Mouse (Mus musculus) urinary bladder, postnatal 10 days (tissue): Measurements from ENCODE around the gene Mip.
"Not testable (repeated sequence)": the region's sequence is repeated elsewhere in the genome, so short reads cannot be mapped to it uniquely, and the experiment has no call there.

ENCODE experiments used
- DNase-seq: peaks from one replicate; pipeline ENCODE4 v3.0.0; 2022; ENCODE audit warnings: low spot score

The Mip gene

DNA sequence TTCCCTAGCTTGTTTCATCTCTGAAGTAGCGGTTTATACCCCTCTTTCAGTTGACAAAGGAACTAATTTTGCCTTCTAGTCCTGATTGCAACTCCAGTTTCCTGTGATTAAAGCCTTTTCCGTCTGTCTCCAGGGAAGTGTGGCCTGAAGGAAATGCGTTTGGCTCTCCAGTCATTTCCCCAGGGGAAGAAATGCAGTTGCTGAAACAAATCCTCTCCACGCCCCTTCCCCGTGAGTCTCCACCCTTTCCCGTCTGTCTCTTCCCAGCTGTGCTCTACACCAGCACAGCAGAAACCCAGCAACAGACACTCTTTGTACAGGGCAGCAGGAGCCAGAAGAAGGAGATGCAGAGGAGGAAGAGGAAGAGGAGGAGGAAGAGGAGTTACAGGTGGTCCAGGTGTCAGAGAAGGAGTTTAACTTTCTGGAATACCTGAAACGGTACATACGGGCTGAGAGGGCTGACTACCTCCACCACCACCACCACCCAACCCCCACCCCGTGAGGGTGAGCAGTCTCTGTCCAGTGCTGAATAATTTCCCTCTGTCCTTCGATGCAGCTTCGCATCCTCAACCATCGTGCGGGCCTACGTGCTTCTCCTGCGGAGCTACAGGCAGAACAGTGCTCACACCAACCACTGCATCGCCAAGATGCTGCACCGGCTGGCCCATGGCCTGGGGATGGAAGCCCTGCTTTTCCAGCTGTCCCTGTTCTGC is 21.5 kb downstream of the Mip start:
- no peak for DNase-seq

DNA sequence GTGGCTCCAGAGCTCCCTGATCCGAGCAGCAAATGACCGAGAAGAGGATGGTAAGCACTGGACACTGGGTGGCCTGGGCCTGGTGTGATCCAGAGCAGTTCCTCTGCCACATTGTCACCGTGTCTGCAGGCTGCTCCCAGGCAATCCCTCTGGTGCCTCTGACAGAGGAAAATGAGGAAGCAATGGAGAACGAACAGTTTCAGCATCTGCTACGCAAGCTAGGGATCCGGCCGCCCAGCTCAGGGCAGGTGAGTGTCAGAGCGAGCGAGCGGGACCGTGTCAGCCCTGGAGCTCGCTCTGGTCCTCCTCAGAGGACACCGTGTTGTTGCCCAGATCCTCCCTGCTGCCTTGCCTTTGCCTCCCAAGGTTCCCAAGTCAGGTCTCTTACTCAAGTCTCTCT is 24.9 kb downstream of the Mip start:
- DNase-seq: no peak

DNA sequence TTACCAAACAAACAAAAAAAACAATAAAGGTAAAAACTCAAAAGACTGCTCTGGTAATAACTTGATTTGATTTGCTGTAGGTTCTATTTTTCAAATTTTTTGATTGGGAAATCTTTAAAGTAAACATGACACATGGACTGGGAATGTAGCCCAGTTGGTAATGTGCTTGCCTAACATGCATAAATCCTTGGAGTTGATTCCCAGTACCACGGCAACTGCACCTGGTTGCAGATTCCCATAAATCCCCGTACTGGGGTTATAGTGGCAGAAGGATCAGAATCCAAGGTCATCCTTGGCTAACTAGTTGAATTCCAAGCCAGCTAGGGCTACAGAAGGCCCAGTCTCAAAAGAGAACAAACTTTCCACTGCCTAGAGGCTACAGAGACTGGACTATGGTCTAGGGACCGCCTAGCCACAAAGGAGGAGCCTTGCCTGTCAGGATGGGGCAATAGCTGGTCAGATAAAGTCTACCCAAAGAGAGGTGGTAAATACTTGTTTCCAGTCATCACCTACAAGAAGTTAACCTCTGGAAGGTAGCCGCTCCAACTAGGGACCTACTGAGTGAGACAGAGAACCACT is 28.1 kb downstream of the Mip start, which contains the start of gene Apon:
Gene Apon (plus strand): TSS at position 420 of the 579 bp plus-strand sequence.
- no peak for DNase-seq

DNA sequence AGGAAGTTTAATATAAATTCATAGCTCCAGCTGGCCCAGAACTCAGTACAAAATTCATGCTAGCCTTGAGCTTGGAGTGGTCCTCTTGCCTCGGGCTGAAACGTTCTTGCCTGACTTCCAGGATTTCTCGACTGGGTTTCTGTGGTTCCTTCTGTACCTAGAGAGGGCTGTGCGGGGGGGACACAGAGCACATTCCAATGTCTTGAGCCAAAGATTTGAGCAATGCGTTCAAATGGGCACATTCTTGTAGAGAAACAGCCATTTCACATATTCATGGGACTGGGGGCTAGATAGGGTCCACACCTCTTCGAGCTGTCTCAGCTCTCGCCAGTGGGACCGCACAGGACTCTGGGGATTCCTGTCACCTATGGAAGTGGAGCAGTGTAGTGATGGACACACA is 30.3 kb downstream of the Mip start:
- no peak for DNase-seq

DNA sequence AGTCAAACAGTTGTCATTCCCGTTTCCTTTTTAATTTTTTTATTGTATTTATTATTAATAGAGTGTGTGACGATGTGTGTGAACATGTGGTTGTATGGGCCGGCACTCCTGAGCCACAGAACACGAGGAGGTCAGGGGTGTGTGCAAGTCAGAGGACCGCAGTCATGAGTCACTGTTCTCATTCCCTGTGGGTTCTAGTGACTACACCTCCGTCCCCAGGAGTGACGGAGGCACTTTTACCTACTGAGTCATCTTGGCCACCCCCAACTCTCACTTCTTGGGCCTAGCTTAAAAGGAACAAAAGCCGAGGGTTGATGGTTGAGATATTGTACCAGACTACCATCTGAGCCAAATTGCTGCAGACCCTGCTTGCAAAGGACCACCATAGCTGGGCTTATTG is 30.7 kb downstream of the Mip start:
- DNase-seq: no peak

DNA sequence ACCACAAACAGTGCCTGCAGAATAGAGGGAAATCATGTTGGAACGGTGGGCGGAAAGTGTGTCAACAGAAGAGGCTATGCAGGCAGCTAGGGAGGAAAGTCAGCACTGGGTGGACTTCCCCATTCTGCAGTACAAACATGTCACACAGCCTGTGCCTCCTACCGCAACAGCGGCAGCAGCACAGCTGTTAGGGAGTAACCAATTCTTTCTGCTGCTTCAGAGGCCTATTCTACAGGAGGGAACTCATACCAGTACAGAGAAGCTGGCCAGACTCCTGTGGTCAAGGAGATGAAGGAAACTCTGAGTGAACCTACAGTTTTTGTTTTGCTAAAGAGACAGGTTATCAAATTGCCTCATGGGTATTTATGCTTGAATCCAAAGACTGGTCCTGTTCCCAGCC is 33.3 kb downstream of the Mip start:
- DNase-seq: no peak

DNA sequence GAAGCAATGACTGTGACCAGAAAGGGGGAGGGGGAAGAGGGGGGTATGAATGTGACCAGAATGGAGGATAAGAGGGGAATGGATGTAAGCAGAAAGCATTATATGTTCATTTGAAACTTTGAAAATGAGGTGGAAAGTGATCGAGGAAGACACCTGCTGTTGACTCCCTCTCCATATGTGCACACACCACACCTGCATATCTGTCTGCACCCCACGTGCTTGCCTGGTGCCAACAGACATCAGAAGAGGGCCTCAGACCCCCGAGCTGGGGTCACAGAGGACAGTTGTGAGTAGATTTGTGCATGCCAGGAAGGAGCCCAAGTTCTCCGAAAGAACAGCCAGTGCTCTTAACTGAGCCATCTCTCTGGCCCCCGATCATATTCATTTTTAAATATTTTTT is 34.3 kb downstream of the Mip start:
- no peak for DNase-seq

DNA sequence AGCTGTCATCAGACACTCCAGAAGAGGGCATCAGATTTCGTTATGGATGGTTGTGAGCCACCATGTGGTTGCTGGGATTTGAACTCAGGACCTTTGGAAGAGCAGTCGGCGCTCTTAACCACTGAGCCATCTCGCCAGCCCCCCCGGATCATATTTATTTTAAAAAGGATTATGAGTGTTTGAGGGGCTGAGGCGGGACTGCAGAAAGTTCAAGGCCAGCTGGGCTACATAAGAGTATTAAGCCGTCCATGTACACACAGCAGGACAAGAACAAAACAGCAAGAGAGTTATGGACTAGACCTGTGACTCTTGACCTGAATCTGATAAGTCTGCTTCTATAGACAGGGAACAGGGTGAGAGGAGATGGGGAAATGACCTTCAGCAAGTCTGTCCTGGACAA is 34.7 kb downstream of the Mip start:
- DNase-seq: not testable (repeated sequence)

DNA sequence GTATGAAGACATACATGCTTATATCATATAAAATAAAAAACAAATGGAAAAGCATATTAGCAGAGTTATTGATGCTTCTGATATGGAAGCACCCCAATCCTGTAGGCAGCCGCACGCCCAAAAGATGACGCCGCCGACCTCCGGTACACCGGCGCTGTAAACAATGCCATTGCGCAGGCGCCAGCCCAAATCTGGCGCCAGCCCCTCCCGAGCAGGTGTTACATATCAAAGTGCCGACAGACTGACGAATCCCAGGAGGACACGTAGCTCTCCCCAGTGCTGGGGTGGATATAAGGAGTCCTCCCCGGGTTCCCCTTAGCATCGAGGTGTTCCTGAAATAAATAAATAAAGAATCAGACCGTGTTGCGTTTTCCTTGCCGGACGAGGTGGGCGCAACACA is 36.7 kb downstream of the Mip start:
- no peak for DNase-seq

DNA sequence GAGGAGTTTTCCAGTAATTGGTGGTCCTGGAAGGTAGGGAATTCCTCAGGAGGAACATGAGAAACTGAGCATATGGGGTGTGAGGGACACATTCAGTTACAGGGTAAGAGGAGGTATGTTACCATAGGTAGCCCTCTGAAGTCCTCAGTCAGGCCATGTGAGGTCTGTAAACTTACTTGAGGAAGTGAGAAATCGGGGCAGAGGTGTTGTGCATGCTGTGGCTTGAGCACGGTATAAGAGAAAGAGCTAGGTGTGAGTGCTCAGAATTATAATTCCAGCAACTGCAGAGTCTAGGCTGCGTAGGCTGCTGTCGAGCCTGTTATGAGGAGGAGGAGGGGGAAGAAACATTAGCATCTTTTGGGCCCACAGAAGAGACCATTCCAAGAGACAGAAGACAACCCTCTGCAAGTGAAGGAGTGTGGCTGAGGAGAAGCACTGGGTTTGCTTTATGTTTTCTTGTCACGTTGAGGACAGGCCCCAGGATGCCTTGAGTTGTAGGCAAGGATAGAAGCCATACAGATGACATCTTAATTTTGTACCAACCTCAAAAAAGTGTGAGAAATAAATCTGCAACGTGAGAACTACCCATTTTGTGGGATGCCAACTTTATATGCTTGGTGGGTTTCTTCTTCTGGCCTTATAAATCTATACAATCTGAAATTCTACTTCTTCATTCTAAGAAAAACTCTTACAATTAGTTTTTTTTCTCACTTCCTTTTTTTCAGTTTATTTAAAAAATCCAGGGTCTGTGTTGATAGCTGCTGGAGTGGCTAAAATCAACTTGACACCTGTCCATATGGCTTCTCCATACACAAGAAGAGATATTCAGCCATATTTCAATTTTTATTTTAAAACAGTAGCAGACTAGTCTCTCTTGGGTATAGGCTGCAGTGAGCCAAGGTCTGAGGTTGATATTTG is 38.0 kb downstream of the Mip start:
- no peak for DNase-seq

DNA sequence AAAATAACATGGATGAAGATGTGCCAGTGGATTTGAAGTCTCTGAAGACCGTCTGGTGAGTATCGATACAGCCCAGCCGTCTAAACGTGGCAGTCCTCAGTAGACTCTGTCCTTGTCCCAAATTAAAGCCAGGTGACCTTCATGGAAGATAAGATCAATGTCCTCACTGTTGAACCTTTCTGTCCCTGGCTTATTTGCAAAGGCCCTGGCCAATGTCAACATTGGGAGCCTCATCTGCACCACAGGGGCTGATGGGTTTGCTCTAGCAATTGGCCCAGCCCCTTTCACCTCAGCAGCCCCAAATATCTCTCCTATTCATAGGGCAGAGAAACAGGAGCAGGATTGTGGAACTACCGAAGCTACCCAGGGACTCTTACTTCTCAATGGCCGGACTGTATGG is 42.7 kb downstream of the Mip start, which contains the start of gene Apof:
Gene Apof (plus strand): TSS at position 301 of the 400 bp plus-strand sequence.
- DNase-seq: no peak

DNA sequence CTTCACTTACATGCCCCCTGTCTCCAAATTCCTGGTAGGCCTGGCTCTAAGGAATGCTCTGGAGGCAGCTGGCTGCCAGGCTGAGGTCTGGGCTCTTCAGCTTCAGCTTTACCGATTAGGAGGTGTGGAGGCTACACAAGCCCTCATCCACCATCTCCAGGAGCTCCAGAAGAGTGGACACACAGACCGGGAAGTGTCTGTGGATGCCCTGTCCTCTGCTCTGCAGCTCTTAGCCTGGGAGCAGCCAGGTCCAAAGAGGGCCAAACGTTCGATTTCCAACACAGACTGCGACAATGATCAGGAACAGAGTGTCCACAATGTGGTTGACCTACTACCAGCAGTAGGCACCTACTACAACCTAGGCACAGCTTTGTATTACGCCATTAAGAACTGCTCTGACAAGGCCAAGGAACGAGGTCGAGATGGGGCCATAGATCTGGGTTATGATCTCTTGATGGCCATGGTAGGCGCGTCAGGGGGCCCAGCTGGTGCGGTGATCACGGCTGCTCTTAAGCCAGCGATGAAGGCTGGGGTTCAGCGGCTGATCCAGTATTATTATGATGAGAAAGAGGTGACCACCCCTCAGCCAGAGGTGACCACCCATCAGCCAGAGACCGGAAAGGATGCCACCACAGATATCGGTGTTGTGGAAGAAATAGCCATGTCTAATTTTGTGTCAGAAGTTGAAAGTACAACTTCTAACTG is 43.7 kb downstream of the Mip start:
- no peak for DNase-seq

DNA sequence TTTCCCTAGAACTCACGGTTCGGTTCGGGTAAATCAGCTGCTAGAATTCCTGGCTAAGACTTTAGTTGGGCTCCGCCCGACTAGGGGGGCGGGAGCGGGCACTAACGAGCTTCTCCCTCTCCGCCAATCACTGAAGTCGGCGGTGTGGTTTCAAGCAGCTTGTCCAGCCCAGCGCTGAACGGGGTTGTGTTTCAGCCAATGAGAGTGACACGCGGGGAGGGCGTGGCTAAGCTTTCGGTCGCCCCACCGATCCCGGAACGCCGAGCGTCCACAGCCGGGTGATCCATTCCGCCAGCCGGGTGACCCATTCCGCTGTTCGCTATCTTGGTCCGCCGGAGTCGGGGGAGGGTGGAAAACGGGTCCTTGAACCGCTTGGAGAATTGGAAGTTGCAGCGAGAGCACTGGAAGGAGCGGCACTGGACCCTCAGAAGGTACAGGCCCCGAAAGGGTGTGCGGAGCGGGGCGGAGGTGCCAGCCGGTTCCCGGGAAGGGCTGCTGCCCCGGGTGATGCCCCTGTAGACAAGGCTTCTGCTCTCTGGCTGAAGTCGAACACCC is 44.7 kb downstream of the Mip start, which contains the start of gene Stat2:
Gene Stat2 (plus strand): TSS at position 273 of the 555 bp plus-strand sequence.
- DNase-seq: peak; percentile 84

DNA sequence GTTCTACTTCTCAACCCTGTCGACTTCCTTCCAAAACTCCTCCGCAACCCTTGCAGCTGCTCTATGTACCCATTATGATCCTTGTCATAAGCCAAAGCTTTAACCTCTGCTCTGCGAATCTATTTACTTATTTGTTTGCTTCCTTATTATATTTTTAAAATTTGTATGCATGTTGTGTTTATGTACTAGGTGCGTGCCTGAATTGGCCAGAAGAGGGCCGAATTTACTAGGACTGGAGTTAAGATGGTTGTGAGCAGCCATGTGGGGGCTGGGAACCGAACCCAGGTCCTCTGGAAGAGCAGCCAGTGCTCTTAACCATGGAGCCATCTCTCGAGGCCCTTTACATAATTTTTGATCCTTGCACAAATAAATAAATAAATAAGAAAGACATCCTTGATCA is 45.2 kb downstream of the Mip start:
- no peak for DNase-seq

DNA sequence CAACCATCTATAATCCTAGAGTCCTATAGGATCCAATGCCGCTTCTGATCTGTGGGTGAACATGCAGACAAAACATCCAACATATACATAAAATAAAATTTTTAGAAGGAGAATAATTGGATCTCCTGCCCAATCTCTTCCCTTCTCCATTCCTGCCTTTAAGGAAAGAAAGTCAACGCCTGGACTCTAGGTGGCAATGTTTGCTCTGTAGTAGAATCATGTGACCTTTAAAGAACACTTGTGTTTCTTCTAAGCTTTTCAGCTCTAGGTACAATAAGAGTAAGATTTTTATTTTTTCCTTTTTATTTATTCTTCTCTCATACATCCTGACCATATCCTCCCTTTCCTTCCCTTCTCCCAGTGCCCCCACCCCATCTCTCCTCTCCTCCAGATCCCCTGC is 46.2 kb downstream of the Mip start:
- DNase-seq: no peak

DNA sequence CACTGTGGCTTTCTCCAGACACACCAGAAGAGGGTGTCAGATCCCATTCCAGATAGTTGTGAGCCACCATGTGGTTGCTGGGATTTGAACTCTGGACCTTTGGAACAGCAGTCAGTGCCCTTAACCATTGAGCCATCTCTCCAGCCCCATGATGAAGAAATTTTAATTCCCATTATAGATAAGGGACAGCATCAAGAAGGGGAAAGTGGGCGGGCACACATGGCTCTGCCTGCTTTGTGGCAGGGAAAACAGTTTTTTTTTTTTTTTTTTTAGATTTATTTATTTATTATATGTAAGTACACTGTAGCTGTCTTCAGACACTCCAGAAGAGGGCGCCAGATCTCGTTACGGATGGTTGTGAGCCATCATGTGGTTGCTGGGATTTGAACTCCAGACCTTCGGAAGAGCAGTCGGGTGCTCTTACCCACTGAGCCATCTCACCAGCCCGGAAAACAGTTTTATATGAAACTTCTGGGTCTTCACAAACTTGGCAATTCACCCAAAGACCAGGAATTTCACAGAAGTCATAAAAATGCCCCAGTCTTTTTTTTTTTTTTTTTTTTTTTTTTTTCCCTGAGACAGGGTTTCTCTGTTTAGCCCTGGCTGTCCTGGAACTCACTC is 47.3 kb downstream of the Mip start:
- not testable (repeated sequence) for DNase-seq

DNA sequence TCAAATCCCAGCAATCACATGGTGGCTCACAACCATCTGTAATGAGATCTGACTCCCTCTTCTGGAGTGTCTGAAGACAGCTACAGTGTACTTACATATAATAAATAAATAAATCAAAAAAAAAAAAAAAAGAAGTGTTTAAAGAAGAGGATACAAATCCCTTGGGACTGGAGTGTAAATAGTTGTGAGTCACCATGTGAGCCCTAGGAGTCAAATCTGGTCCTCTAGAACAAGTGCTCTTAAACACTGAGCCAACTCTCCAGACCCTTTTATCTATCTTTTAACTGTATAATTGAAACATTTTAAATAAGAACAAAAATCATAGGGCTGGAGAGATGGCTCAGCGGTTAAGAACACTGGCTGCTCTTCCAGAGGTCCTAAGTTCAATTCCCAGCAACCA is 49.7 kb downstream of the Mip start:
- not testable (repeated sequence) for DNase-seq

DNA sequence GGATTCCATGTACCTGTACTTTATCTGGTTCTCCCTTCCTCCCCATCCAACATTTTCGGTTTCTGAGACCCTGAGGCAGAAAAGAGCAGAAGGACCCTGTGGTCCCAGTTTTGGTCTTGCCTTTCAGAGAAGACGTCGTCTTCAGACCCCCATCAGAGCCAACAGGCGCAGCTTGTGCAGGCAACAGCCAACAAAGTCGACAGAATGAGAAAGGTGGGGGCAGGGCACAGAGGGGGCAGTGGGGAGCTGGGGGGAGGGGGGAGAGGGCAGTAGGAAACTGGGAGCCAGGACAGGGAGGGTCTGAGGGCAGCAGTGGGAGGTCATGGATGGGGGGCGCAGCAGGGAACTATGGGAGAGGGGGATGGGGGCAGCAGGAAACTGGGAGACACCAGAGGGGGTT is 52.5 kb downstream of the Mip start:
- no peak for DNase-seq

DNA sequence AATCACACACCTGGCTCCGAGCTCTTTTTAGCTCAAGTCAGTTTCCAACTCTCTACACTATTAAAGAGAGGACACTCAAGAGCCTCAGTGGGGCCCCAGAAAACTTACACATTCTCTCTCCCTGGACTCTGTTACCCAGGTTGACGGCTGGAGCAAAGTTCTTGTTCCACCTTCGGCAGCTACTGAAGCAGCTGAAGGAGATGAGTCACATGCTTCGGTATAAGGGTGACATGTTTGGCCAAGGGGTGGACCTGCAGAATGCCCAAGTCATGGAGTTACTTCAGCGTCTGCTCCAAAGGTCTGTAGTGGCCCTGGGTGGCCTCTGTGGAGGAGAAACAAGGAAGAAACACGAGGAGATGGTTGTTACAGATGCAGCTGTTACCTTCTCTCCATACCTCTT is 55.3 kb downstream of the Mip start:
- DNase-seq: no peak
